Mouse (Mus musculus) lung, postnatal 36 days (tissue): ENCODE data around the gene Zfp612.

ENCODE experiments used
- DNase-seq: peaks from one replicate; pipeline ENCODE4 v3.0.0; 2022; ENCODE audit warnings: mixed read lengths

Zfp612 gene

GRCm38 (mm10) chr8:110135515-110135914, 56.0 kb downstream of the Zfp612 start:
- no peak for DNase-seq

- DNase-seq = no peak
Measured at GRCm38 (mm10) chr8:110140156-110140555, 60.6 kb downstream of the Zfp612 start.

- no peak for DNase-seq
Measured at GRCm38 (mm10) chr8:110140770-110141169, 61.2 kb downstream of the Zfp612 start.
